Mouse (Mus musculus): ENCODE measurements around the gene Ngly1. TPM values are rescaled to one million over a fixed set of nuclear protein-coding genes. Genes with fewer than 3 reads are reported as not detected.

The Ngly1 gene
- polyA plus RNA-seq, 1 experiment from 2014 or later = 28.8 TPM

DNA sequence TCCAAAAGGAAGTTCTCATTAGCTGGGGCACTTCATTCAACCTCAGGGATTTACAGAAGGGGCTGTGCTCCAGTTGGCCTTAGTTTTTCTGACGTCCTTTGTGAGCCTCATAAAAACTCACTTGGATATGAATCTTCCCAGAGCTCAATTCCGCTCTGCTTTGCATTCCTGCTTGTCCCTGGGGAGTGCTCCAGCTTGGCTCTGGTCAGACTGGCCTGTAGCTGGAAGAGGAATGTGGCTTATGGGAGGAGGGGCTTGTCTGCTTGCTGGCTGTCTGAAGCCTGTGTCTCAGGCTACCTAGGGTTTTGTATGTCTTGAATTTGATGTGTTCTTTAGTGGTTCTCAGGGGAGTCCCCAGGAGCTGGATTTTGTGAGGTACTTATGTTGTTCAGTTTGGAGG lies 79.5 kb downstream of the Ngly1 start:
- ATAC-seq (ENCODE audit: low FRiP score, low TSS enrichment) = no peak
- Histone ChIP-seq H3K4me2 (ENCODE audit: low read length) (no peak overlapping the region), H3K9me3 (ENCODE audit: control insufficient read depth, low read length) (no peaks in the 10 kb centered on the region), H3K4me3 (replicated peaks; ENCODE audit: low read depth, low read length) (no peak overlapping the region), H3K4me1 (ENCODE audit: control insufficient read depth, insufficient read depth, low read length) (peaks cover 8% of the 10 kb centered on the region; the same call in 1 of the 2 replicates), H3K9ac (replicated peaks; ENCODE audit: low read length) (no peak overlapping the region), H3K27me3 (ENCODE audit: control insufficient read depth, insufficient read depth, low read length) (no peaks in the 10 kb centered on the region), H3K36me3 (ENCODE audit: control insufficient read depth, insufficient read depth, low read length) (no peaks in the 10 kb centered on the region), H3K27ac (replicated peaks; ENCODE audit: low read depth, low read length) (no peak overlapping the region)
- WGBS = 4% methylated on average over 2 of the region's 2 CpGs
- DNase-seq = peak; percentile 42

DNA sequence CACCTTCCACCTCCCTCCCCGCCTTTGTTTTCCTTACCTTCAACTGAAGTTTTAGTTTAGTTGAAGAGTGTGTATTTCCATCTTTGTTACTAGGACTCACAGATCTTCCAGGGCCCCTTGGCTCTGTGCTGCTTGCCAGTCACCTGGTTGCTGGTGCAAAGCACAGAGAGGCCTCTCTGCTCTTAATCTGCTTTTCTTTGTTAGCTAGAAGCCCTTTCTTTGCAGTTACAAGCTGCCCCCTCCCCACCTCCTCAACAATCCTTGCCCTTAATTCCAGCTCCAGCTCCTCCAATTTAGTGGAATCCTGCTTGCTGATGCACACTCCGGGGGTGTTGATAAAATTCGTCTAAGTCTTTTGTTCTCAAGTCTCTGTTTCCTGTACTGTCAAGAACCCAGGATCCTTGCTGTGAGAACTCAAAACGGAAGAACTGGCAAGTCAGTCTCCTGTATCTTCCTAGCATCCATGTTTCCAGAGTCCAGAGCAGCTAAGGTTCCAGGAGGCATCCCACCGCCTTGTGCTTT lies 79.9 kb downstream of the Ngly1 start:
- Histone ChIP-seq H3K27me3 (ENCODE audit: control insufficient read depth, insufficient read depth, low read length) (no peaks in the 10 kb centered on the region), H3K27ac (replicated peaks; ENCODE audit: low read depth, low read length) (no peak overlapping the region; the same call in 1 of the 2 replicates), H3K4me3 (replicated peaks; ENCODE audit: low read depth, low read length) (no peak overlapping the region), H3K9ac (replicated peaks; ENCODE audit: low read length) (no peak overlapping the region), H3K36me3 (ENCODE audit: control insufficient read depth, insufficient read depth, low read length) (no peaks in the 10 kb centered on the region), H3K4me2 (ENCODE audit: low read length) (no peak overlapping the region), H3K9me3 (ENCODE audit: control insufficient read depth, low read length) (no peaks in the 10 kb centered on the region), H3K4me1 (ENCODE audit: control insufficient read depth, insufficient read depth, low read length) (peaks cover 8% of the 10 kb centered on the region; the same call in 1 of the 2 replicates)
- no peak for DNase-seq
- no peak for ATAC-seq (ENCODE audit: low FRiP score, low TSS enrichment)
- 12% methylated on average over 5 of the region's 5 CpGs for WGBS

DNA sequence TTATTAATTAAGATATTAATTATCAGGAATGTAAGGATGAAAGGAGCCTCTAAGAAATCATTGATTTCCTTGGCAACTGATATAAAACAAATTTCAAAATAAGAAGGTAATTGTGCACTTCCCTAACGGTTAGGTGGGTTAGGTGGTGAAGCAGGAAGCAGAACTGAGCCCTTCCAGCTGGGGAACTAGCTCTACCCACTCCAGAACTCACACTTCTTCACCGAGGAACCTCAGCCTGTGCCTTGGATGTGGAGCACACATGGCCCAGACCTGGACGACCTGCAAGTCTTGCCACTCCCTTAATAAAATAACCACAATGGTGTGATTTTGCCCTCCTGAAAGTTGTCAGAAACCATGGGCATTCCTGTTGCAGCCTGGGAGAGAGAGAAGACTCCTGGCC lies 80.7 kb downstream of the Ngly1 start:
- DNase-seq (no peak), ATAC-seq (ENCODE audit: low FRiP score, low TSS enrichment) (no peak)
- Histone ChIP-seq H3K27me3 (ENCODE audit: control insufficient read depth, insufficient read depth, low read length) (no peaks in the 10 kb centered on the region), H3K4me3 (replicated peaks; ENCODE audit: low read depth, low read length) (no peak overlapping the region), H3K4me2 (ENCODE audit: low read length) (no peak overlapping the region), H3K9me3 (ENCODE audit: control insufficient read depth, low read length) (no peaks in the 10 kb centered on the region), H3K36me3 (ENCODE audit: control insufficient read depth, insufficient read depth, low read length) (no peaks in the 10 kb centered on the region), H3K4me1 (ENCODE audit: control insufficient read depth, insufficient read depth, low read length) (peaks cover 8% of the 10 kb centered on the region; the same call in 1 of the 2 replicates), H3K9ac (replicated peaks; ENCODE audit: low read length) (no peak overlapping the region), H3K27ac (replicated peaks; ENCODE audit: low read depth, low read length) (no peak overlapping the region)
- 79% methylated on average over 3 of the region's 3 CpGs for WGBS

GRCm38 (mm10) chr14:16334260-16334659 lies 85.2 kb downstream of the Ngly1 start:
- H3K36me3 ChIP-seq (ENCODE audit: control insufficient read depth, insufficient read depth, low read length) = no peaks in the 10 kb centered on the region
- no peak overlapping the region for H3K4me2 ChIP-seq (ENCODE audit: low read length)
- peak; percentile 31 for DNase-seq
- H3K9ac ChIP-seq (replicated peaks; ENCODE audit: low read length) = no peak overlapping the region
- no peaks in the 10 kb centered on the region for H3K9me3 ChIP-seq (ENCODE audit: control insufficient read depth, low read length)
- WGBS = 86% methylated on average over 3 of the region's 3 CpGs
- H3K27ac ChIP-seq (replicated peaks; ENCODE audit: low read depth, low read length) = no peak overlapping the region
- H3K4me1 ChIP-seq (ENCODE audit: control insufficient read depth, insufficient read depth, low read length) = no peaks in the 10 kb centered on the region
- H3K27me3 ChIP-seq (ENCODE audit: control insufficient read depth, insufficient read depth, low read length) = no peaks in the 10 kb centered on the region
- no peak for ATAC-seq (ENCODE audit: low FRiP score, low TSS enrichment)
- H3K4me3 ChIP-seq (replicated peaks; ENCODE audit: low read depth, low read length) = no peak overlapping the region

DNA sequence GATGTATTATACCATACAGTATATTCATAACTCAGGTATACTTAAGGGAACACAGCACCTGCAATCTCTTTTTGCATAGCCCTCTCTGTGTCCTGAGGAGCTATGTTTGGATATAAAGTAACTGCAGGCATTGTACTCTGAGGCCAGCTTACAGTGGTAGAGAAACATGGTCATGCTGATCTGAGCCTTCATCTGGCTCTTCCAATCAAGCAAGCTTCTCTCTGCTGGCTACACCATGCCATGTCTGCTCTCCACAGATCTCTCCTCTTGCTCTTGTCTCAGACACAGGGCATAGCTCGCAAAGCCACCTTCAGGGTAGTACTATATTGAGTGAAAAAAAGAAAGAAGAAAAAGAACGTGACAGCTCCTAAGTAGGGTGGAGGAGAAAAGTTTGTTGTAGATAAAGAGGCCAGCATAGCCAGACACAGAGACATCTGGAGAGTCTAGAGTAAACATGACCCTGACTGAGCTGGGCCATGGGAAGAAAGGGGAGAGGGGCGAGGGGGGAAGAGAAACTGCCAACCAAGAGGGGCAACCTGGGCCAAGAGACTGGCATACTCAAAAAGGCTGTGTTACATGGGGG lies 86.8 kb downstream of the Ngly1 start:
- H3K4me2 ChIP-seq (ENCODE audit: low read length) = no peak overlapping the region
- H3K36me3 ChIP-seq (ENCODE audit: control insufficient read depth, insufficient read depth, low read length) = no peaks in the 10 kb centered on the region
- no peak overlapping the region for H3K27ac ChIP-seq (replicated peaks; ENCODE audit: low read depth, low read length)
- DNase-seq (no peak), ATAC-seq (ENCODE audit: low FRiP score, low TSS enrichment) (no peak)
- H3K27me3 ChIP-seq (ENCODE audit: control insufficient read depth, insufficient read depth, low read length) = no peaks in the 10 kb centered on the region
- no peak overlapping the region for H3K9ac ChIP-seq (replicated peaks; ENCODE audit: low read length)
- no peak overlapping the region for H3K4me3 ChIP-seq (replicated peaks; ENCODE audit: low read depth, low read length)
- 75% methylated on average over 3 of the region's 3 CpGs for WGBS
- no peaks in the 10 kb centered on the region for H3K9me3 ChIP-seq (ENCODE audit: control insufficient read depth, low read length)
- H3K4me1 ChIP-seq (ENCODE audit: control insufficient read depth, insufficient read depth, low read length) = no peaks in the 10 kb centered on the region

- Histone ChIP-seq H3K4me3 (replicated peaks; ENCODE audit: low read depth, low read length) (no peak overlapping the region), H3K9ac (replicated peaks; ENCODE audit: low read length) (no peak overlapping the region), H3K9me3 (ENCODE audit: control insufficient read depth, low read length) (no peaks in the 10 kb centered on the region), H3K4me1 (ENCODE audit: control insufficient read depth, insufficient read depth, low read length) (no peaks in the 10 kb centered on the region), H3K27ac (replicated peaks; ENCODE audit: low read depth, low read length) (no peak overlapping the region), H3K4me2 (ENCODE audit: low read length) (no peak overlapping the region), H3K27me3 (ENCODE audit: control insufficient read depth, insufficient read depth, low read length) (no peaks in the 10 kb centered on the region), H3K36me3 (ENCODE audit: control insufficient read depth, insufficient read depth, low read length) (no peaks in the 10 kb centered on the region)
- DNase-seq (no peak), ATAC-seq (ENCODE audit: low FRiP score, low TSS enrichment) (no peak)
- WGBS = 69% methylated on average over 9 of the region's 9 CpGs
These were observed 98.4 kb downstream of the Ngly1 start for GRCm38 (mm10) chr14:16347505-16347904.

- ATAC-seq (ENCODE audit: low FRiP score, low TSS enrichment) (no peak), DNase-seq (no peak)
- H3K4me1 ChIP-seq (ENCODE audit: control insufficient read depth, insufficient read depth, low read length) = no peaks in the 10 kb centered on the region
- H3K4me2 ChIP-seq (ENCODE audit: low read length) = no peak overlapping the region
- H3K9ac ChIP-seq (replicated peaks; ENCODE audit: low read length) = no peak overlapping the region
- no peak overlapping the region for H3K27ac ChIP-seq (replicated peaks; ENCODE audit: low read depth, low read length)
- no peaks in the 10 kb centered on the region for H3K36me3 ChIP-seq (ENCODE audit: control insufficient read depth, insufficient read depth, low read length)
- no peak overlapping the region for H3K4me3 ChIP-seq (replicated peaks; ENCODE audit: low read depth, low read length)
- H3K9me3 ChIP-seq (ENCODE audit: control insufficient read depth, low read length) = no peaks in the 10 kb centered on the region
- 74% methylated on average over 1 of the region's 1 CpGs for WGBS
- H3K27me3 ChIP-seq (ENCODE audit: control insufficient read depth, insufficient read depth, low read length) = no peaks in the 10 kb centered on the region
These were observed 110.6 kb downstream of the Ngly1 start for GRCm38 (mm10) chr14:16359704-16360103.

Other genes with a start within 250 kb of the Ngly1 start
- 1.3 TPM in 2 replicates for gene Oxsm, start 528 bp downstream of the Ngly1 start, polyA plus RNA-seq (2014; fragmentation: Nextera tagmentation; extraction: Ambion mirVana)
- gene Top2b, start 115.9 kb downstream of the Ngly1 start, polyA plus RNA-seq (2014; fragmentation: Nextera tagmentation; extraction: Ambion mirVana) = 125 and 207 TPM in 2 replicates